Comparison of ENCODE assay signal across 11 mouse cellular contexts in the genomic region with DNA sequence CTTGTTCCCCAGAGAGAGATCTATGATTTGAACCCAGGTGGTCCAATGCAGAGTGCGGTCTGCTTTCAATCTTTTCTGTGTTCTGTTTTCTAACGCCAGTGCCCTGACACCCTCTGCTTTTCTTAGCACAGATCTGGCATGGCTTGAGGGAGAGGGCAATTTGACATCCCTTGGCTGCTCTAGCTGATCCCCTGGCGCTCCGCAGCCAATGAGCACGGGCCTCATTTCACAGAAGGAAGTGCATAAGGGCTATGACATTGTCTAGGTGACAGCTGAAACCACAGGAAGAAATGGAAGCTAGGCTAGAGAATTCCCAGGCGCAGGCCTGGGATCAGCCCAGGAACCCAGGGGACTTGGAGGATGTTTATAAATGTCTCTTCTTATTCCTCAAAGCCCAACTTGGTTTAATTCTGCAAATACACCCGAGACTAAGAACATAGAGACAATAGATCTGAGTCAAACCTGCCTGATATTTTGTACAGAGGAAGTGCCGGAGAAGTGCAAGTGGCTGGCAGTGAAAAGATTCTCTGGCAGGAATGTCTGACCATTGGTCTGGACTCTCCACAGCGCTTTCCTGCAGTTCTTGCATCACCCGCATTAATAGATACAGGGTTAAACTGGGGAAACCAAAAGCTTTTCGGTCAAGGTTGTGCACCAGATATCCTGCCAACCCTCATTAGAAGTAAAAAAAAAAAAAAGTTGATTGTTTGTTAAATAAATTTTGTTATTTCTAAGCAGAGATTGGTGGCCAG. TPM values are rescaled to one million over a fixed set of nuclear protein-coding genes. Genes with fewer than 3 reads are reported as not detected.
DNase-seq lines count a peak whose midpoint lies in the region; ATAC-seq lines count a peak whose summit lies in the region.
"Had no signal": no experiment of that assay in that cellular context is flagged by ENCODE, and none has a peak within 500 bp of the region (broad histone marks: within the 10 kb centered on the region; RNA-seq: fewer than 3 reads in every experiment).

No protein-coding gene starts in this region.

- 76% methylated on average over 11 of the region's 11 CpGs for WGBS in kidney, embryonic 14.5 days
- 44% methylated on average over 11 of the region's 11 CpGs for WGBS in heart, embryonic 12.5 days

- H3K9me3 ChIP-seq in kidney, embryonic 14.5 days (ENCODE audit: control insufficient read depth, low read length) = no peaks in the 10 kb centered on the region
- H3K9me3 ChIP-seq in heart, embryonic 12.5 days (replicated peaks) = no peaks in the 10 kb centered on the region
- H3K9me3 ChIP-seq: forebrain, embryonic 10.5 days; midbrain, embryonic 13.5 days had no signal

- no peak overlapping the region for H3K9ac ChIP-seq in kidney, embryonic 14.5 days (ENCODE audit: low read depth, low read length)
- H3K9ac ChIP-seq in heart, embryonic 12.5 days = no peak overlapping the region
- H3K9ac ChIP-seq: liver, embryonic 14.5 days; midbrain, embryonic 13.5 days had no signal

- no peak for ATAC-seq in kidney, embryonic 14.5 days (ENCODE audit: low FRiP score, low TSS enrichment)
- peak; percentile 53; the same call in 1 of the 2 replicates for ATAC-seq in heart, embryonic 12.5 days (ENCODE audit: insufficient number of reproducible peaks, low FRiP score)
- ATAC-seq: midbrain, embryonic 13.5 days had no signal

- no peak overlapping the region for H3K4me3 ChIP-seq in kidney, embryonic 14.5 days (ENCODE audit: low read length)
- no peak overlapping the region for H3K4me3 ChIP-seq in heart, embryonic 12.5 days
- H3K4me3 ChIP-seq: forebrain, embryonic 10.5 days; gastrocnemius, adult 2 months; midbrain, embryonic 13.5 days had no signal

- H3K4me1 ChIP-seq in kidney, embryonic 14.5 days (ENCODE audit: control insufficient read depth, insufficient read depth, low read length) = no peaks in the 10 kb centered on the region
- H3K4me1 ChIP-seq in heart, embryonic 12.5 days (replicated peaks) = peaks cover 8% of the 10 kb centered on the region; the same call in 1 of the 2 replicates
- H3K4me1 ChIP-seq: midbrain, embryonic 13.5 days had no signal

- no peak overlapping the region for H3K4me2 ChIP-seq in kidney, embryonic 14.5 days (replicated peaks; ENCODE audit: low read depth, low read length)
- no peak overlapping the region for H3K4me2 ChIP-seq in heart, embryonic 12.5 days
- H3K4me2 ChIP-seq: midbrain, embryonic 13.5 days had no signal

- no peaks in the 10 kb centered on the region for H3K36me3 ChIP-seq in kidney, embryonic 14.5 days (ENCODE audit: control insufficient read depth, insufficient read depth, low read length)
- no peaks in the 10 kb centered on the region for H3K36me3 ChIP-seq in heart, embryonic 12.5 days
- H3K36me3 ChIP-seq: forebrain, embryonic 10.5 days; midbrain, embryonic 13.5 days had no signal

- no peaks in the 10 kb centered on the region for H3K27me3 ChIP-seq in kidney, embryonic 14.5 days (ENCODE audit: control insufficient read depth, insufficient read depth, low read length)
- no peaks in the 10 kb centered on the region for H3K27me3 ChIP-seq in heart, embryonic 12.5 days (replicated peaks)
- H3K27me3 ChIP-seq: midbrain, embryonic 13.5 days had no signal

- DNase-seq in kidney, postnatal 14 days = peak; percentile 50
- peak; percentile 38 for DNase-seq in MN1 (ENCODE audit: low spot score)
- DNase-seq in R1 (ENCODE audit: low read depth, low spot score) = peak; percentile 38
- DNase-seq in urinary bladder, adult 18-20 months (ENCODE audit: low spot score in 2 of 2) = no peak
- no peak for DNase-seq in ovary, postnatal 10 days (ENCODE audit: low spot score)
- DNase-seq: gastrocnemius, adult 2 months had no signal

- H3K27ac ChIP-seq in kidney, embryonic 14.5 days (ENCODE audit: low read depth, low read length) = no peak overlapping the region
- H3K27ac ChIP-seq in heart, embryonic 12.5 days (ENCODE audit: poor library complexity, severe bottlenecking) = peak overlapping the region; percentile 67
- H3K27ac ChIP-seq: forebrain, embryonic 10.5 days; gastrocnemius, adult 2 months; liver, embryonic 14.5 days; midbrain, embryonic 13.5 days had no signal

RNA-seq across cellular contexts. Expression of a gene that starts 28.2 kb away (rescaled TPM):
- polyA plus RNA-seq in kidney, embryonic 14.5 days (2014; fragmentation: Nextera tagmentation; extraction: Ambion mirVana) = 7.2 and 9.2 TPM in 2 replicates
- 14.5 and 15.4 TPM in 2 replicates for polyA plus RNA-seq in heart, embryonic 12.5 days (2016; fragmentation: Nextera tagmentation; extraction: Ambion mirVana)

RNA-seq across cellular contexts. Expression of a gene that starts 40.4 kb away (rescaled TPM):
- polyA plus RNA-seq in kidney, embryonic 14.5 days (2014; fragmentation: Nextera tagmentation; extraction: Ambion mirVana) = 56.8 and 74.8 TPM in 2 replicates
- 42.9 and 48.1 TPM in 2 replicates for polyA plus RNA-seq in heart, embryonic 12.5 days (2016; fragmentation: Nextera tagmentation; extraction: Ambion mirVana)

Comparison
In these comparisons a context has a peak if more than half of its experiments do, and no peak if none do; other contexts are left out.
1. DNase-seq: peak in kidney, postnatal 14 days (single experiment), MN1 (single experiment) and R1 (single experiment); none in urinary bladder, adult 18-20 months (0 of 2) and ovary, postnatal 10 days (single experiment).